Mouse (Mus musculus) limb, embryonic 10.5 days (tissue): ENCODE measurements around the gene Afg3l1. TPM values are rescaled to one million over a fixed set of nuclear protein-coding genes. Genes with fewer than 3 reads are reported as not detected.
"Not testable (repeated sequence)": the region's sequence is repeated elsewhere in the genome, so short reads cannot be mapped to it uniquely, and the experiment has no call there.

ENCODE experiments used
- DNase-seq: peaks from one replicate; pipeline ENCODE4 v3.0.0-alpha.2; 2017; ENCODE audit warnings: low spot score
- H3K27ac ChIP-seq: fragments of 300-500 bp; sonication (generic); 2 replicates; pipeline ENCODE4 v1.5.1; 2016; ENCODE audit warnings: mild to moderate bottlenecking
- H3K27me3 ChIP-seq: fragments of 300-500 bp; sonication (generic); 2 replicates; pipeline ENCODE4 v1.6.1; 2016; ENCODE audit warnings: low read depth, mild to moderate bottlenecking; ENCODE audit not compliant: poor library complexity, severe bottlenecking
- H3K36me3 ChIP-seq: fragments of 300-500 bp; sonication (generic); 2 replicates; pipeline ENCODE4 v1.6.1; 2016; ENCODE audit warnings: mild to moderate bottlenecking, moderate library complexity
- H3K4me1 ChIP-seq: fragments of 300-500 bp; sonication (generic); 2 replicates; pipeline ENCODE4 v1.6.1; 2016
- H3K4me3 ChIP-seq: fragments of 300-500 bp; sonication (generic); 2 replicates; pipeline ENCODE4 v1.5.1; 2016; ENCODE audit warnings: mild to moderate bottlenecking, moderate library complexity
- H3K9me3 ChIP-seq: fragments of 300-500 bp; sonication (generic); replicated peaks from 2 replicates; pipeline ENCODE4 v1.6.1; 2016; ENCODE audit warnings: mild to moderate bottlenecking
- WGBS: fragments of 180-500 bp; shearing (Covaris S2); methylation state at CpG from one replicate; pipeline ENCODE4 v1.1.7; 2016; 5-methylcytosine and 5-hydroxymethylcytosine counted together
- polyA plus RNA-seq: library from polyadenylated mRNA; unstranded; fragments of >200 nt; fragmentation: Nextera tagmentation; extraction: Ambion mirVana; gene quantifications from 2 replicates; pipeline ENCODE4 v1.2.1, GENCODE M21; 2016

The Afg3l1 gene
- polyA plus RNA-seq, 1 experiment from 2014 or later: 65.0 TPM

GRCm38 (mm10) chr8:123536990-123537380, 59.3 kb downstream of the Afg3l1 start:
- Histone ChIP-seq H3K9me3 (no peaks in the 10 kb centered on the region), H3K27me3 (peaks cover 34% of the 10 kb centered on the region), H3K36me3 (peaks cover 51% of the 10 kb centered on the region), H3K4me1 (peaks cover 3% of the 10 kb centered on the region), H3K4me3 (no peak overlapping the region), H3K27ac (no peak overlapping the region)
- 20% methylated on average over 10 of the region's 10 CpGs for WGBS
- no peak for DNase-seq

- H3K4me3 ChIP-seq, H3K9me3 ChIP-seq, H3K4me1 ChIP-seq, DNase-seq, H3K27ac ChIP-seq: not testable (repeated sequence)
- peaks cover 34% of the 10 kb centered on the region for H3K27me3 ChIP-seq
- peaks cover 44% of the 10 kb centered on the region for H3K36me3 ChIP-seq
- 78% methylated on average over 7 of the region's 14 CpGs for WGBS
These were observed 59.9 kb downstream of the Afg3l1 start for GRCm38 (mm10) chr8:123537641-123538040.

Other genes starting within 250 kb of the Afg3l1 start
- gene Spata2l, start 241.7 kb upstream of the Afg3l1 start, polyA plus RNA-seq: 0.75 and 1.6 TPM in 2 replicates
- gene Zfp276, start 223.7 kb upstream of the Afg3l1 start, polyA plus RNA-seq: 23.9 and 27.9 TPM in 2 replicates
- gene Vps9d1, start 223.6 kb upstream of the Afg3l1 start, polyA plus RNA-seq: 19.0 and 26.7 TPM in 2 replicates
- 42.7 and 46.3 TPM in 2 replicates for gene Fanca, start 159.3 kb upstream of the Afg3l1 start, polyA plus RNA-seq
- gene Spire2, start 145.2 kb upstream of the Afg3l1 start, polyA plus RNA-seq: 2.0 TPM in 2 replicates
- 116 and 138 TPM in 2 replicates for gene Tcf25, start 104.2 kb upstream of the Afg3l1 start, polyA plus RNA-seq
- gene Mc1r, start 70.8 kb upstream of the Afg3l1 start, polyA plus RNA-seq: not detected in 2 replicates
- 6.9 and 7.9 TPM in 2 replicates for gene Tubb3, start 66.5 kb upstream of the Afg3l1 start, polyA plus RNA-seq
- gene Def8, start 54.4 kb upstream of the Afg3l1 start, polyA plus RNA-seq: 43.6 and 44.1 TPM in 2 replicates
- 6.1 and 7.4 TPM in 2 replicates for gene Dbndd1, start 37.6 kb downstream of the Afg3l1 start, polyA plus RNA-seq
- 41.1 TPM in 2 replicates for gene Gas8, start 40.9 kb downstream of the Afg3l1 start, polyA plus RNA-seq
- gene Rhou, start 176.0 kb downstream of the Afg3l1 start, polyA plus RNA-seq: 6.7 and 7.3 TPM in 2 replicates